Mouse (Mus musculus): Measurements from ENCODE around the gene Gm49383. TPM values are rescaled to one million over a fixed set of nuclear protein-coding genes. Genes with fewer than 3 reads are reported as not detected.
"Not testable (repeated sequence)": the region's sequence is repeated elsewhere in the genome, so short reads cannot be mapped to it uniquely, and the experiment has no call there.

Gm49383 gene
- polyA plus RNA-seq, 1 experiment, result 2.6 TPM

DNA sequence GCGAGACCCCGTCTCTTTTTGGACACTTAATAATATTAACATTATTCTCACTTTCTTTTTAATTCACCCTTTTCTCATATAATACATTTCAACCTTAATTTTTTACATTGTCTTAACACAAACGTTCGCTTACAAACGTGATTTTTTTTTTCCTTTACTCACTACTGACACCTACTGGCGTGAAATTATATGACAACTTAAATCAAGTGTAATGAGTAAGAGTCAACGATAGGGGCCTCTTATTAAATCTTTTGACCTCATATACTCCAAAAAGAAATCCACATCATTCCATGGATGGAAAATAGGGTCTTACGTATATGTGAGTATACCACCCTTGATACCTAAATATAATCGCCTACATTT, 37.3 kb downstream of the Gm49383 start:
- peaks cover 10% of the 10 kb centered on the region for H3K36me3 ChIP-seq (ENCODE audit: control insufficient read depth, insufficient read depth, low read length)
- H3K4me3 ChIP-seq (ENCODE audit: insufficient read depth, low read depth, low read length), result no peak overlapping the region
- 0 out of 2 replicates have a peak, but pooled peaks have one; percentile 19 for TF ChIP-seq CTCF (conservative IDR thresholded peaks at IDR 0.05; ENCODE audit: insufficient read depth, insufficient read length, low read depth, low read length)
- no peak for TF ChIP-seq POLR2A (IDR thresholded peaks at IDR 0.05; ENCODE audit: low read depth, low read length)
- WGBS, result 3% methylated on average over 9 of the region's 9 CpGs
- H3K4me1 ChIP-seq (ENCODE audit: control insufficient read depth, insufficient read depth, low read length), result peaks cover 6% of the 10 kb centered on the region; the same call in 1 of the 2 replicates
- H3K27me3 ChIP-seq (replicated peaks; ENCODE audit: control insufficient read depth, insufficient read depth, low read length), result no peaks in the 10 kb centered on the region
- H3K27ac ChIP-seq (ENCODE audit: insufficient read depth, low read depth, low read length), result no peak overlapping the region
- DNase-seq, result peak; percentile 59

DNA sequence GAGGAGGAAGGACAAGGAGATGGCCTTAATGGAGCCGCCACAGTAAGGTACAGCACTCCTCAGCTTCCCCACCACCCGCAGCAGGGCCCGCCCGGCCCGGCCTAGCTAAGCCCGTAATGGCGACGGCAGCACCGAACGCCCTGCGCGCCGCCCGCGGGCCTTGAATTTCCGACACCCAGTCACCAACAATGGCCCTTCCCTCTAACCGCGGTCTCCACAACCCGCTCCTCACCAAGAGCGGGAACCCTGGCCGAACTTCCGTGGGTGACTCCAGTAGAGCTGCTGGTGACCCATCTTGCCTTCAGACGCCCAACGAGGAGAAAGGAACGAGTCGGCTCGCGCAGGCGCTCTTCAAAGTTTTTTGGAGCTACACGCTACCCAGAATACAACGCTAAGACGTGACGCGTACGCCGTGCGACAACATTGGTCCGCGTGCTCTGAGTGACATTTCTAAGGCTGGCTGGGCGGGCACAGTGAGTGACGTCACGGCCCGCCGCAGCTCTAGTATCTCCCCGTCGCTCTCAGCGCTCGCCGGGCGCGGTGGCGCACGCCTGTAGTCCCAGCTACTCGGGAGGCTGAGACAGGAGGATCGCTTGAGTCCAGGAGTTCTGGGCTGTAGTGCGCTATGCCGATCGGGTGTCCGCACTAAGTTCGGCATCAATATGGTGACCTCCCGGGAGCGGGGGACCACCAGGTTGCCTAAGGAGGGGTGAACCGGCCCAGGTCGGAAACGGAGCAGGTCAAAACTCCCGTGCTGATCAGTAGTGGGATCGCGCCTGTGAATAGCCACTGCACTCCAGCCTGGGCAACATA, 37.9 kb downstream of the Gm49383 start, which contains the start of gene Rps29:
Gene Rps29 (minus strand): TSS at position 422 of the 813 bp plus-strand sequence.
- peak; percentile 99 for DNase-seq
- peak within 1 kb of the TSS; percentile 84 for H3K27ac ChIP-seq (ENCODE audit: insufficient read depth, low read depth, low read length)
- peaks cover 10% of the 10 kb centered on the region for H3K36me3 ChIP-seq (ENCODE audit: control insufficient read depth, insufficient read depth, low read length)
- peak within 1 kb of the TSS; percentile 83 for H3K4me3 ChIP-seq (ENCODE audit: insufficient read depth, low read depth, low read length)
- WGBS, result under 1% methylated on average over 58 of the region's 68 CpGs
- H3K27me3 ChIP-seq (replicated peaks; ENCODE audit: control insufficient read depth, insufficient read depth, low read length); H3K4me1 ChIP-seq (ENCODE audit: control insufficient read depth, insufficient read depth, low read length): not testable (repeated sequence)
- TF ChIP-seq POLR2A (IDR thresholded peaks at IDR 0.05; ENCODE audit: low read depth, low read length), result peak; percentile 85

DNA sequence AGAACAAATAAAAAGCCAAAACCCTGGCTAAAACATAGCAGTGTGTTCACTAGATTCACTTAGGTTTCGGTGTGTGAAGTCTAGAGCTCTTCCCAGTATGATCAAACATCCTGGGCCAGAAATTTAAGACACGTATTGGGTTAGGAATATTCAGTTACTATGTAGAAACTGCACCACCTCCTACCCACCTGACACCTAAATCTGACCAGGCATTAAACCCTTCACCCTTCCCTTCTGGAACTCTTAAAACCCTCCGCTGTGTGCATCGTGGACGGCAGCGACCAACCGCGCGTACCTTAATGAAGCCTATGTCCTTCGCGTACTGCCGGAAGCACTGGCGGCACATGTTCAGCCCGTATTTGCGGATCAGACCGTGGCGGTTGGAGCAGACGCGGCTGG, 38.5 kb downstream of the Gm49383 start:
- no peak for DNase-seq
- Histone ChIP-seq H3K4me1 (ENCODE audit: control insufficient read depth, insufficient read depth, low read length) (peaks cover 6% of the 10 kb centered on the region; the same call in 1 of the 2 replicates), H3K36me3 (ENCODE audit: control insufficient read depth, insufficient read depth, low read length) (peaks cover 10% of the 10 kb centered on the region), H3K27me3 (replicated peaks; ENCODE audit: control insufficient read depth, insufficient read depth, low read length) (no peaks in the 10 kb centered on the region), H3K27ac (ENCODE audit: insufficient read depth, low read depth, low read length) (peak overlapping the region; percentile 84), H3K4me3 (ENCODE audit: insufficient read depth, low read depth, low read length) (peak overlapping the region; percentile 83)
- TF ChIP-seq POLR2A (IDR thresholded peaks at IDR 0.05; ENCODE audit: low read depth, low read length), result no peak
- no peak for TF ChIP-seq CTCF (conservative IDR thresholded peaks at IDR 0.05; ENCODE audit: insufficient read depth, insufficient read length, low read depth, low read length)
- under 1% methylated on average over 19 of the region's 19 CpGs for WGBS

DNA sequence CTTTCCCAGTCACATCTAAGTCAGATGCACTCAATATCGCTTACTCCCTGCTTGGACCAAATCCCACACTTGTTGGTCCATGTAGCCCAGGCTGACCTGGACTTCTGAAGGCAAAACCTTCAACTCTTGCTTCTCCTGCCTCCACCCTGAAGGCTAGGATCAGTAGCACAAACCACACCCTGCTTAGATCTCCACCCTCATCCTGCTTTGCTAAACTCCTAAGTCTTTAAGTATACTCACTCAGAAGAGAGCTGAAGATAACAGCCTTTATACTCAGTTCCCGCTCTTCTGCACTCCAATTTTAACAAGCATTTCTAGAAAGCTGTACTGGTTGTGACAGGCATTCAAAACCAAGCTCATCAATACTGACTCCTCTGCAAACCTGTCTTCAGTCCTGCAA, 39.8 kb downstream of the Gm49383 start:
- no peak for TF ChIP-seq POLR2A (IDR thresholded peaks at IDR 0.05; ENCODE audit: low read depth, low read length)
- TF ChIP-seq CTCF (conservative IDR thresholded peaks at IDR 0.05; ENCODE audit: insufficient read depth, insufficient read length, low read depth, low read length), result no peak
- 96% methylated on average over 2 of the region's 2 CpGs for WGBS
- Histone ChIP-seq H3K27me3 (replicated peaks; ENCODE audit: control insufficient read depth, insufficient read depth, low read length) (no peaks in the 10 kb centered on the region), H3K36me3 (ENCODE audit: control insufficient read depth, insufficient read depth, low read length) (peaks cover 10% of the 10 kb centered on the region), H3K4me3 (ENCODE audit: insufficient read depth, low read depth, low read length) (no peak overlapping the region), H3K4me1 (ENCODE audit: control insufficient read depth, insufficient read depth, low read length) (peaks cover 6% of the 10 kb centered on the region; the same call in 1 of the 2 replicates), H3K27ac (ENCODE audit: insufficient read depth, low read depth, low read length) (no peak overlapping the region)
- no peak for DNase-seq

DNA sequence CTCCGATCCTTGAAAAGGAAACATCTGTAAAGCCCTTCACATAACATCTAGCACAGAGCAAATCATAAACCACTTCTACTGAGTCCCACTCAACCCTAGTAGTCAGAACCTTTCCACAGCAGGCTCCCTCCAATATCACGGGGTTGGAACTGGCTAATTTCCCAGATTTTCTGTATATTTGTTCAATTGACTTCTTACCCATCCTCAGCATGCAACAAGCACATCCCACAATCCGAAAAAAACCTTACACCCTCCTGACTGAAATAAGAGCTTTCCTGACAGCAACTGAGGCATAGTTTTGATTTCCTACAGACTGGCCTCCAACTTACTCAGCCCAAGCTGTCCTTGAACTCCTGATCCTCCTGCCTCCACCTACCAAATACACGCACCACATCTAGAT, 40.5 kb downstream of the Gm49383 start:
- no peak for TF ChIP-seq CTCF (conservative IDR thresholded peaks at IDR 0.05; ENCODE audit: insufficient read depth, insufficient read length, low read depth, low read length)
- no peak for TF ChIP-seq POLR2A (IDR thresholded peaks at IDR 0.05; ENCODE audit: low read depth, low read length)
- H3K27ac ChIP-seq (ENCODE audit: insufficient read depth, low read depth, low read length), result no peak overlapping the region
- peaks cover 6% of the 10 kb centered on the region; the same call in 1 of the 2 replicates for H3K4me1 ChIP-seq (ENCODE audit: control insufficient read depth, insufficient read depth, low read length)
- 90% methylated on average over 4 of the region's 4 CpGs for WGBS
- DNase-seq, result no peak
- peaks cover 10% of the 10 kb centered on the region for H3K36me3 ChIP-seq (ENCODE audit: control insufficient read depth, insufficient read depth, low read length)
- H3K4me3 ChIP-seq (ENCODE audit: insufficient read depth, low read depth, low read length), result no peak overlapping the region
- no peaks in the 10 kb centered on the region for H3K27me3 ChIP-seq (replicated peaks; ENCODE audit: control insufficient read depth, insufficient read depth, low read length)

DNA sequence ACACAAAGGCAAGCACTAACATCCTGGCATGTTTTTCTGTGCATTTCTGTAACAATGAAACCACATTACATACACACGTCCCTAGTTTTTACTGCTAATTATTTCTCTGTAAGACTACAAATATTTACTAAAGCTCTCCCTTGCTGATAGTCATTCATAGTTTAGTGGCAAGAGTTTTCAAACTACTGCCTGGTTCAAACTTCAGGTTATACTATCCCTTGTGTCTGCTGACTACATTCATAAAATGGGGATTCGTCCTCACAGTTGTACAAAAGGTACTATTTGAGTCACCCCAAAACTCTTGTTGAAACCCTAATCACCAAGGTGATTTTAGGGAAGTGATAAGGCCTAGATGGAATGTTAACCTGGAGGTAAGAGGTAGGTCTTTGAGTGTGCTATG, 41.0 kb downstream of the Gm49383 start:
- no peak overlapping the region for H3K4me3 ChIP-seq (ENCODE audit: insufficient read depth, low read depth, low read length)
- H3K36me3 ChIP-seq (ENCODE audit: control insufficient read depth, insufficient read depth, low read length), result peaks cover 10% of the 10 kb centered on the region
- DNase-seq, result no peak
- H3K4me1 ChIP-seq (ENCODE audit: control insufficient read depth, insufficient read depth, low read length), result peaks cover 6% of the 10 kb centered on the region; the same call in 1 of the 2 replicates
- no peak for TF ChIP-seq CTCF (conservative IDR thresholded peaks at IDR 0.05; ENCODE audit: insufficient read depth, insufficient read length, low read depth, low read length)
- TF ChIP-seq POLR2A (IDR thresholded peaks at IDR 0.05; ENCODE audit: low read depth, low read length), result no peak
- WGBS, result 90% methylated on average over 2 of the region's 2 CpGs
- H3K27ac ChIP-seq (ENCODE audit: insufficient read depth, low read depth, low read length), result no peak overlapping the region
- no peaks in the 10 kb centered on the region for H3K27me3 ChIP-seq (replicated peaks; ENCODE audit: control insufficient read depth, insufficient read depth, low read length)

DNA sequence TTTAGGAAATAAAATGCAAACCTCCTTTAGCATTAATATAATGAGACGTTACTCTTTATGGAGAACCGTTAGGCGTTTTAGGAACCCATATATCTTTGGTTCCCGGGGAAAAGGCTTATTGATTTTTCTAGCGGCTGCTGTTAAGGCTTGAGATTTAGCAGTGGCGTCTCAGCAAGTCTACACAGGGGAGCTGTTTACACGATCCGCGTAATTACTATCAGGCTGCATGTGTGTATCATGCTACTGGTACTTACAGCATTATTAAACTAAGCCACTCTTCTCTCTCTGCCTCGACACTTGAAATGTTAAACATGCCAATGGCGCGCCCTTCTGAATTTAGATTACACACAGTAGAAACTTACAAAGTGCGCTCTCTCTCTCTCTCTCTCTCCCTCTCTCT, 46.9 kb downstream of the Gm49383 start:
- Histone ChIP-seq H3K4me1 (ENCODE audit: control insufficient read depth, insufficient read depth, low read length) (no peaks in the 10 kb centered on the region), H3K27me3 (replicated peaks; ENCODE audit: control insufficient read depth, insufficient read depth, low read length) (no peaks in the 10 kb centered on the region), H3K4me3 (ENCODE audit: insufficient read depth, low read depth, low read length) (no peak overlapping the region), H3K36me3 (ENCODE audit: control insufficient read depth, insufficient read depth, low read length) (no peaks in the 10 kb centered on the region), H3K27ac (ENCODE audit: insufficient read depth, low read depth, low read length) (no peak overlapping the region)
- TF ChIP-seq CTCF (conservative IDR thresholded peaks at IDR 0.05; ENCODE audit: insufficient read depth, insufficient read length, low read depth, low read length), result no peak
- TF ChIP-seq POLR2A (IDR thresholded peaks at IDR 0.05; ENCODE audit: low read depth, low read length), result no peak
- 86% methylated on average over 13 of the region's 13 CpGs for WGBS
- no peak for DNase-seq
